Comparison of ENCODE assay signal across 8 mouse cellular contexts in genomic region chr10:127744661-127745060, GRCm38 (mm10). TPM values are rescaled to one million over a fixed set of nuclear protein-coding genes. Genes with fewer than 3 reads are reported as not detected.
A peak's percentile ranks its signal among the peaks of the same experiment; 100 is the strongest.
DNase-seq lines count a peak whose midpoint lies in the region; ATAC-seq and TF ChIP-seq lines count a peak whose summit lies in the region.
"Had no signal": no experiment of that assay in that cellular context is flagged by ENCODE, and none has a peak within 500 bp of the region (broad histone marks: within the 10 kb centered on the region; RNA-seq: fewer than 3 reads in every experiment).

No protein-coding gene starts in this region.

- H3K79me2 ChIP-seq in CH12.LX (replicated peaks; ENCODE audit: control insufficient read depth, extremely low read depth, insufficient read depth, poor library complexity, severe bottlenecking): peaks cover 5% of the 10 kb centered on the region; the same call in 1 of the 2 replicates

- H3K4me1 ChIP-seq in kidney, adult 2 months (ENCODE audit: control insufficient read depth, insufficient read depth, low read length): peaks cover 19% of the 10 kb centered on the region
- H3K4me1 ChIP-seq in kidney, embryonic 16.5 days (ENCODE audit: insufficient read depth, low read length): peaks cover 34% of the 10 kb centered on the region
- peaks cover 5 to 29% of the 10 kb centered on the region in 2 experiments; a peak in 2 of 4 replicates for H3K4me1 ChIP-seq in CH12.LX (ENCODE audit: control insufficient read depth in 1 of 2, insufficient read depth in 2 of 2)

- H3K4me3 ChIP-seq in kidney, adult 2 months (ENCODE audit: insufficient read depth, low read depth, low read length): no peak overlapping the region
- no peak overlapping the region for H3K4me3 ChIP-seq in kidney, embryonic 16.5 days (ENCODE audit: low read length)
- no peak overlapping the region for H3K4me3 ChIP-seq in CH12.LX (replicated peaks in 1 of 3; ENCODE audit: low read depth in 2 of 3, low read length in 2 of 3, poor library complexity in 1 of 3)
- H3K4me3 ChIP-seq: heart, embryonic 15.5 days had no signal

- TF ChIP-seq CTCF in kidney, adult 2 months (conservative IDR thresholded peaks at IDR 0.05; ENCODE audit: insufficient read depth, insufficient read length, low read depth, low read length): peak; percentile 67
- peak; percentile 81 to 85 for TF ChIP-seq CTCF in CH12.LX (conservative IDR thresholded peaks at IDR 0.05 in 1 of 2, IDR thresholded peaks at IDR 0.05 in 1 of 2; ENCODE audit: low read depth in 2 of 2, low read length in 2 of 2)

- peak; percentile 15 for TF ChIP-seq RAD21 in CH12.LX (IDR thresholded peaks at IDR 0.05; ENCODE audit: low read depth, low read length)

- ATAC-seq in kidney, embryonic 16.5 days (ENCODE audit: low FRiP score, low TSS enrichment): no peak
- ATAC-seq in megakaryocyte progenitor cell, adult 5-6 weeks (replicated peaks; ENCODE audit: poor library complexity): peak; percentile 62

- no peak overlapping the region for H3K27ac ChIP-seq in kidney, adult 2 months (ENCODE audit: insufficient read depth, low read depth, low read length)
- no peak overlapping the region for H3K27ac ChIP-seq in kidney, embryonic 16.5 days (ENCODE audit: low read length)
- H3K27ac ChIP-seq in CH12.LX (ENCODE audit: insufficient read depth, low read depth): no peak overlapping the region
- H3K27ac ChIP-seq: heart, embryonic 15.5 days had no signal

- H3K27me3 ChIP-seq in kidney, adult 2 months (replicated peaks; ENCODE audit: control insufficient read depth, insufficient read depth, low read length): no peaks in the 10 kb centered on the region
- H3K27me3 ChIP-seq in kidney, embryonic 16.5 days (ENCODE audit: insufficient read depth, low read length): no peaks in the 10 kb centered on the region
- H3K27me3 ChIP-seq in CH12.LX (replicated peaks): no peaks in the 10 kb centered on the region
- H3K27me3 ChIP-seq: heart, embryonic 15.5 days had no signal

- no peak overlapping the region for H3K9ac ChIP-seq in kidney, embryonic 16.5 days (replicated peaks; ENCODE audit: low read length)
- H3K9ac ChIP-seq in CH12.LX (ENCODE audit: insufficient read depth, low read depth): no peak overlapping the region
- H3K9ac ChIP-seq: heart, embryonic 15.5 days had no signal

- dilution Hi-C loops in CH12.LX (cut with MboI; ENCODE audit: extremely low pct_ligation_motif_present, extremely low pct_unique_long_range_greater_than_20kb, low sequenced_read_pairs): no loop called here

- DNase-seq in kidney, adult 2 months: peak; percentile 76
- peak; percentile 51 for DNase-seq in CH12.LX (ENCODE audit: extremely low read depth)
- DNase-seq in T-cell, adult 2 months (ENCODE audit: low spot score): peak; percentile 54
- DNase-seq in heart, postnatal 4 days: peak; percentile 69
- no peak for DNase-seq in right cerebral cortex, adult 18-20 months

- in situ Hi-C loops in CH12.LX (cut with MboI; ENCODE audit: low pct_ligation_motif_present, low pct_unique_long_range_greater_than_20kb, low sequenced_read_pairs): loop anchor here (25.0 kb wide), 1 partner anchor 193 kb away; no protein-coding TSS in a partner anchor

- no peak overlapping the region for H3K4me2 ChIP-seq in kidney, embryonic 16.5 days (replicated peaks; ENCODE audit: low read depth, low read length)
- H3K4me2 ChIP-seq in CH12.LX (ENCODE audit: insufficient read depth, low read depth, poor library complexity, severe bottlenecking): no peak overlapping the region
- H3K4me2 ChIP-seq: heart, embryonic 15.5 days had no signal

- H3K36me3 ChIP-seq in kidney, adult 2 months (ENCODE audit: control insufficient read depth, insufficient read depth, low read length): peaks cover 6% of the 10 kb centered on the region
- H3K36me3 ChIP-seq in kidney, embryonic 16.5 days (ENCODE audit: insufficient read depth, low read length): peaks cover 57% of the 10 kb centered on the region
- peaks cover 32 to 61% of the 10 kb centered on the region in 2 experiments for H3K36me3 ChIP-seq in CH12.LX (replicated peaks in 1 of 2; ENCODE audit: control insufficient read depth in 1 of 2, insufficient read depth in 1 of 2, low read length in 1 of 2)

- no peaks in the 10 kb centered on the region for H3K9me3 ChIP-seq in kidney, embryonic 16.5 days (ENCODE audit: low read length)
- H3K9me3 ChIP-seq in CH12.LX (replicated peaks; ENCODE audit: low read length): no peaks in the 10 kb centered on the region
- H3K9me3 ChIP-seq: heart, embryonic 15.5 days had no signal

- TF ChIP-seq POLR2A in kidney, adult 2 months (IDR thresholded peaks at IDR 0.05; ENCODE audit: low read depth, low read length): no peak
- no peak for TF ChIP-seq POLR2A in CH12.LX (IDR thresholded peaks at IDR 0.05; ENCODE audit: low read depth, low read length)

- no peak for TF ChIP-seq EP300 in CH12.LX (IDR thresholded peaks at IDR 0.05; ENCODE audit: low read length)

- WGBS in kidney, adult 2 months: 61% methylated on average over 5 of the region's 5 CpGs
- WGBS in kidney, embryonic 16.5 days: 65% methylated on average over 5 of the region's 5 CpGs

TF ChIP-seq in CH12.LX, 34 proteins besides CTCF, POLR2A, EP300 and RAD21:
- TF ChIP-seq SMC3 (IDR thresholded peaks at IDR 0.05; ENCODE audit: low read depth, low read length) (peak; percentile 18; the same call in 1 of the 2 replicates), KAT2A (IDR thresholded peaks at IDR 0.05; ENCODE audit: insufficient replicate concordance, low read length) (no peak)
TF ChIP-seq in CH12.LX: peak in this region for 1.

RNA-seq across cellular contexts. Expression of gene Zbtb39, which starts 5.3 kb away (rescaled TPM):
- polyA plus RNA-seq in kidney, adult 2 months (2012; rRNA removed): 7.2 and 7.3 TPM in 2 replicates
- 4.0 and 4.1 TPM in 2 replicates for polyA plus RNA-seq in kidney, embryonic 16.5 days (2015; fragmentation: Nextera tagmentation; extraction: Ambion mirVana)
- total RNA-seq in CH12.LX (2012; rRNA removed): 3.7 and 4.2 TPM in 2 replicates
- 0.63 and 1.1 TPM in 2 replicates for total RNA-seq in CH12.LX (2014; rRNA removed)
- polyA plus RNA-seq in CH12.LX (2012; ENCODE audit: insufficient read length, low read depth): 4.0 and 5.0 TPM in 2 replicates
- 1 to 10 TPM; 9.6 to 9.8 TPM for total RNA-seq in heart, postnatal 4 days (2021)
- total RNA-seq in megakaryocyte progenitor cell, adult 5-6 weeks (2015): 4.7 and 5.1 TPM in 2 replicates
- 2.0 and 3.0 TPM in 2 replicates for total RNA-seq in megakaryocyte progenitor cell, adult 5-6 weeks (2017)

RNA-seq across cellular contexts. Expression of gene Gpr182, which starts 6.9 kb away (rescaled TPM):
- 8.1 and 9.7 TPM in 2 replicates for polyA plus RNA-seq in kidney, adult 2 months (2012; rRNA removed)
- polyA plus RNA-seq in kidney, embryonic 16.5 days (2015; fragmentation: Nextera tagmentation; extraction: Ambion mirVana): 10.7 and 11.9 TPM in 2 replicates
- total RNA-seq in CH12.LX (2012; rRNA removed): 0.04 TPM in 1 of 2 replicates, not detected in the other
- not detected in 2 replicates for total RNA-seq in CH12.LX (2014; rRNA removed)
- polyA plus RNA-seq in CH12.LX (2012; ENCODE audit: insufficient read length, low read depth): 0.05 and 0.13 TPM in 2 replicates
- 1 to 10 TPM; 5.6 to 6.8 TPM for total RNA-seq in heart, postnatal 4 days (2021)
- not detected in 2 replicates for total RNA-seq in megakaryocyte progenitor cell, adult 5-6 weeks (2015)
- total RNA-seq in megakaryocyte progenitor cell, adult 5-6 weeks (2017): not detected in 2 replicates

RNA-seq across cellular contexts. Expression of gene Rdh1, which starts 14.9 kb away (rescaled TPM):
- polyA plus RNA-seq in kidney, adult 2 months (2012; rRNA removed): 1.1 and 1.3 TPM in 2 replicates
- polyA plus RNA-seq in kidney, embryonic 16.5 days (2015; fragmentation: Nextera tagmentation; extraction: Ambion mirVana): 0.22 and 0.23 TPM in 2 replicates
- not detected in 2 replicates for total RNA-seq in CH12.LX (2012; rRNA removed)
- total RNA-seq in CH12.LX (2014; rRNA removed): 0.05 TPM in 1 of 2 replicates, not detected in the other
- not detected in 2 replicates for polyA plus RNA-seq in CH12.LX (2012; ENCODE audit: insufficient read length, low read depth)
- total RNA-seq in heart, postnatal 4 days (2021): under 1 TPM; 0.14 TPM
- not detected in 2 replicates for total RNA-seq in megakaryocyte progenitor cell, adult 5-6 weeks (2015)
- not detected in 2 replicates for total RNA-seq in megakaryocyte progenitor cell, adult 5-6 weeks (2017)

RNA-seq across cellular contexts. Expression of gene Rdh16f1, which starts 14.9 kb away (rescaled TPM):
- polyA plus RNA-seq in kidney, adult 2 months (2012; rRNA removed): 2.1 and 2.3 TPM in 2 replicates
- polyA plus RNA-seq in kidney, embryonic 16.5 days (2015; fragmentation: Nextera tagmentation; extraction: Ambion mirVana): 0.42 and 0.72 TPM in 2 replicates
- total RNA-seq in CH12.LX (2012; rRNA removed) (not detected in 2 replicates), CH12.LX (2014; rRNA removed) (not detected in 2 replicates)
- polyA plus RNA-seq in CH12.LX (2012; ENCODE audit: insufficient read length, low read depth): not detected in 2 replicates
- total RNA-seq in heart, postnatal 4 days (2021): under 1 TPM in 1 of 2 experiments, not detected in 1; 0.14 TPM
- total RNA-seq in megakaryocyte progenitor cell, adult 5-6 weeks (2015): not detected in 2 replicates
- not detected in 2 replicates for total RNA-seq in megakaryocyte progenitor cell, adult 5-6 weeks (2017)
- polyA plus RNA-seq: heart, embryonic 15.5 days had no signal

RNA-seq across cellular contexts. Expression of gene Tac2, which starts 20.4 kb away (rescaled TPM):
- polyA plus RNA-seq in kidney, adult 2 months (2012; rRNA removed): 0.26 TPM in 1 of 2 replicates, not detected in the other
- 1.7 and 2.0 TPM in 2 replicates for polyA plus RNA-seq in kidney, embryonic 16.5 days (2015; fragmentation: Nextera tagmentation; extraction: Ambion mirVana)
- total RNA-seq in CH12.LX (2012; rRNA removed) (not detected in 2 replicates), CH12.LX (2014; rRNA removed) (not detected in 2 replicates)
- not detected in 2 replicates for polyA plus RNA-seq in CH12.LX (2012; ENCODE audit: insufficient read length, low read depth)
- total RNA-seq in heart, postnatal 4 days (2021): not detected
- 1.2 TPM in 1 of 2 replicates, not detected in the other for total RNA-seq in megakaryocyte progenitor cell, adult 5-6 weeks (2015)
- not detected in 2 replicates for total RNA-seq in megakaryocyte progenitor cell, adult 5-6 weeks (2017)

Comparison
In these comparisons a context has a peak if more than half of its experiments do, and no peak if none do; other contexts are left out.
1. RNA of gene Gpr182, which starts 6.9 kb away (total RNA-seq): 5.6 to 6.8 TPM in heart, postnatal 4 days; 0.04 TPM in CH12.LX and not detected in megakaryocyte progenitor cell, adult 5-6 weeks; every median in the first group is over 4 times any median in the second.